Comparison of ENCODE assay signal across 9 mouse cellular contexts in genomic region chr17:6811931-6812850, GRCm38 (mm10). TPM values are rescaled to one million over a fixed set of nuclear protein-coding genes. Genes with fewer than 3 reads are reported as not detected.
A peak's percentile ranks its signal among the peaks of the same experiment; 100 is the strongest.
DNase-seq lines count a peak whose midpoint lies in the region; ATAC-seq lines count a peak whose summit lies in the region.
"Had no signal": no experiment of that assay in that cellular context is flagged by ENCODE, and none has a peak within 500 bp of the region (broad histone marks: within the 10 kb centered on the region; RNA-seq: fewer than 3 reads in every experiment).

No protein-coding gene starts in this region.

- peaks cover 32% of the 10 kb centered on the region for H3K4me1 ChIP-seq in hindbrain, embryonic 10.5 days (replicated peaks)
- peaks cover 17% of the 10 kb centered on the region for H3K4me1 ChIP-seq in hindbrain, embryonic 12.5 days

- H3K27me3 ChIP-seq in hindbrain, embryonic 10.5 days (ENCODE audit: insufficient read depth, poor library complexity, severe bottlenecking) = no peaks in the 10 kb centered on the region
- no peaks in the 10 kb centered on the region for H3K27me3 ChIP-seq in hindbrain, embryonic 12.5 days

- peak overlapping the region; percentile 50 for H3K27ac ChIP-seq in hindbrain, embryonic 10.5 days
- H3K27ac ChIP-seq in hindbrain, embryonic 12.5 days = no peak overlapping the region

- H3K36me3 ChIP-seq in hindbrain, embryonic 10.5 days = no peaks in the 10 kb centered on the region
- no peaks in the 10 kb centered on the region for H3K36me3 ChIP-seq in hindbrain, embryonic 12.5 days

- no peak for ATAC-seq in hindbrain, embryonic 12.5 days (ENCODE audit: low FRiP score)
- ATAC-seq: hindbrain, embryonic 16.5 days had no signal

- no peaks in the 10 kb centered on the region for H3K9me3 ChIP-seq in hindbrain, embryonic 10.5 days
- H3K9me3 ChIP-seq in hindbrain, embryonic 12.5 days (replicated peaks) = no peaks in the 10 kb centered on the region

- H3K9ac ChIP-seq in hindbrain, embryonic 12.5 days = no peak overlapping the region

- no peak overlapping the region for H3K4me2 ChIP-seq in hindbrain, embryonic 12.5 days (replicated peaks)

- H3K4me3 ChIP-seq in hindbrain, embryonic 10.5 days = no peak overlapping the region
- H3K4me3 ChIP-seq in hindbrain, embryonic 12.5 days = no peak overlapping the region

- 51% methylated on average over 7 of the region's 7 CpGs for WGBS in hindbrain, embryonic 10.5 days
- 40% methylated on average over 7 of the region's 7 CpGs for WGBS in hindbrain, embryonic 12.5 days

- DNase-seq in hindbrain, embryonic 10.5 days (ENCODE audit: low spot score) = no peak
- peak; percentile 21 for DNase-seq in ZHBTc4 (ENCODE audit: low read depth, low spot score)
- peak; percentile 80 to 83 for DNase-seq in kidney, adult 8-10 months
- peak; percentile 64 for DNase-seq in mesoderm, embryonic 11.5 days (ENCODE audit: low read depth, low spot score)
- DNase-seq in frontal cortex, postnatal 36 days (ENCODE audit: low spot score in 2 of 2) = no peak
- DNase-seq in cerebellum, adult 9-11 months = no peak
- no peak for DNase-seq in gastrocnemius, postnatal 4 days (ENCODE audit: low spot score in 2 of 2)

RNA-seq across cellular contexts. Expression of gene Ezr, which starts 29.6 kb away (rescaled TPM):
- polyA plus RNA-seq in hindbrain, embryonic 10.5 days (2016; fragmentation: Nextera tagmentation; extraction: Ambion mirVana) = 85.2 and 99.4 TPM in 2 replicates
- polyA plus RNA-seq in hindbrain, embryonic 12.5 days (2016; fragmentation: Nextera tagmentation; extraction: Ambion mirVana) = 97.9 and 103 TPM in 2 replicates
- total RNA-seq in gastrocnemius, postnatal 4 days (2021) = 10 to 100 TPM; 14.3 to 18.9 TPM

Comparison
In these comparisons a context has a peak if more than half of its experiments do, and no peak if none do; other contexts are left out.
1. DNase-seq: peak in ZHBTc4 (single experiment), kidney, adult 8-10 months (2 of 2) and mesoderm, embryonic 11.5 days (single experiment); none in hindbrain, embryonic 10.5 days (single experiment), frontal cortex, postnatal 36 days (0 of 2), cerebellum, adult 9-11 months (single experiment) and gastrocnemius, postnatal 4 days (0 of 2).